Comparison of ENCODE assay signal across 8 mouse cellular contexts in the genomic region with DNA sequence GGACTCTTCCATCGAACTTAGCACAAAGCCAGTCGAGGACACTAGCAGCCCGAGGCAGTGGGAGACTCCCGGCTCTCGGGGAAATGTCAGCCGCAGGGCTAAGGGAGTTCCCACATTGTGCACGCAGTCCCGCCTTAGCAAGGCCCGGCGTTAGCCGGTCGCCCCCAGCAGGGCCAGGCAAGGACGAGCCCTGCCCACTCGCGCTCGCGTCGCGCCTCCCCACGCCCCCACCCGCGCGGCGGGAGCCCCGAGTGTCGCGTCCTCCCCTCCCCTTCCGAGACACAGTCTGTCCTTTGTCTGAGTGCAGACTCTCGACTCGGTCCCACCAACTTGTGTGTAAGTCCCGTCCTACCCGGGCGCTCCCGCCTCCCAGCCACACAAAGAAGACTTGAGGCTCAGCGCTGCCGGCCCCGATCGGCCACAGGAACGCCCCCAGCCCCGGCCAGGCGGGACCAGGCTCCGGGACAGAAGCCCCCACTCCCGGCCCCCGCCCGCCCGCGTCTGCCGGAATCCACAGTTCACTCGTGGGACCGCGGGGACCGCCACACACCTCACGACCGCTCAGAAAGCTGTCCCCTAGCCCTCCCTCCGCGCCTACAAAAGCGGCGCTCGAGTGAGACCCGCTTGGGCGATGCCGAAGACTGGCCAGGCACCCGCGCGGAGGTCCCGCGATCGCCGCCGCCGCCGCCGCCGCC. TPM values are rescaled to one million over a fixed set of nuclear protein-coding genes. Genes with fewer than 3 reads are reported as not detected.
DNase-seq lines count a peak whose midpoint lies in the region; ATAC-seq and TF ChIP-seq lines count a peak whose summit lies in the region.

No protein-coding gene starts in this region.

- H3K27ac ChIP-seq in heart, embryonic 11.5 days (ENCODE audit: low read depth, low read length) = peak overlapping the region; percentile 96
- H3K27ac ChIP-seq in kidney, postnatal 0 days = peak overlapping the region; percentile 97
- H3K27ac ChIP-seq in liver, embryonic 11.5 days (ENCODE audit: low read depth, low read length) = peak overlapping the region; percentile 95

- H3K36me3 ChIP-seq in heart, embryonic 11.5 days (ENCODE audit: control insufficient read depth, insufficient read depth, low read length) = no peaks in the 10 kb centered on the region
- H3K36me3 ChIP-seq in kidney, postnatal 0 days (ENCODE audit: insufficient read depth, low read length) = no peaks in the 10 kb centered on the region
- H3K36me3 ChIP-seq in liver, embryonic 11.5 days (ENCODE audit: control insufficient read depth, insufficient read depth, low read length) = no peaks in the 10 kb centered on the region
- no peaks in the 10 kb centered on the region for H3K36me3 ChIP-seq in myocyte (ENCODE audit: control insufficient read depth, insufficient read depth)
- no peaks in the 10 kb centered on the region for H3K36me3 ChIP-seq in splenic B cell, adult 2 months (ENCODE audit: control insufficient read depth, insufficient read depth, low read length, poor library complexity, severe bottlenecking)

- H3K4me3 ChIP-seq in heart, embryonic 11.5 days (ENCODE audit: low read depth, low read length) = peak overlapping the region; percentile 72
- peak overlapping the region; percentile 77 for H3K4me3 ChIP-seq in kidney, postnatal 0 days (replicated peaks; ENCODE audit: low read depth, low read length)
- peak overlapping the region; percentile 82 for H3K4me3 ChIP-seq in liver, embryonic 11.5 days (ENCODE audit: low read depth, low read length)
- H3K4me3 ChIP-seq in myocyte = peak overlapping the region; percentile 66

- peak; percentile 25 for TF ChIP-seq POLR2A in myocyte (IDR thresholded peaks at IDR 0.05; ENCODE audit: insufficient read length, low read depth)

- peak; percentile 62 for ATAC-seq in erythroblast, adult 5-6 weeks (replicated peaks; ENCODE audit: low FRiP score, poor library complexity, severe bottlenecking)
- ATAC-seq in heart, embryonic 11.5 days (replicated peaks; ENCODE audit: insufficient number of reproducible peaks, low FRiP score, low TSS enrichment) = peak; percentile 58
- peak; percentile 71 for ATAC-seq in kidney, postnatal 0 days (replicated peaks; ENCODE audit: low FRiP score, low read depth)
- ATAC-seq in liver, embryonic 11.5 days (replicated peaks; ENCODE audit: low FRiP score) = peak; percentile 55

- DNase-seq in A20 (ENCODE audit: low read depth, low spot score) = peak; percentile 73
- peak; percentile 83 for DNase-seq in brain, adult 2 months (ENCODE audit: low read depth, low spot score)
- peak; percentile 79 for DNase-seq in kidney, postnatal 0 days (ENCODE audit: low spot score)
- DNase-seq in liver, embryonic 11.5 days (ENCODE audit: low spot score) = peak; percentile 82
- DNase-seq in splenic B cell, adult 2 months (ENCODE audit: low read depth, low spot score) = peak; percentile 75

- H3K79me2 ChIP-seq in myocyte (ENCODE audit: control insufficient read depth, insufficient read depth) = peaks cover 48% of the 10 kb centered on the region

- H3ac ChIP-seq in myocyte (ENCODE audit: control insufficient read depth, insufficient read length) = peak overlapping the region; percentile 60

- H3K9me3 ChIP-seq in heart, embryonic 11.5 days (replicated peaks; ENCODE audit: control insufficient read depth, low read length) = no peaks in the 10 kb centered on the region
- no peaks in the 10 kb centered on the region for H3K9me3 ChIP-seq in kidney, postnatal 0 days (replicated peaks; ENCODE audit: low read length)
- no peaks in the 10 kb centered on the region for H3K9me3 ChIP-seq in liver, embryonic 11.5 days (ENCODE audit: control insufficient read depth, low read length)

- H3K27me3 ChIP-seq in heart, embryonic 11.5 days (ENCODE audit: control insufficient read depth, insufficient read depth, low read length) = no peaks in the 10 kb centered on the region
- H3K27me3 ChIP-seq in kidney, postnatal 0 days (ENCODE audit: insufficient read depth, low read length) = no peaks in the 10 kb centered on the region
- H3K27me3 ChIP-seq in liver, embryonic 11.5 days (replicated peaks; ENCODE audit: control insufficient read depth, insufficient read depth, low read length) = no peaks in the 10 kb centered on the region
- no peaks in the 10 kb centered on the region for H3K27me3 ChIP-seq in myocyte (ENCODE audit: control insufficient read depth, insufficient read depth, insufficient read length)
- H3K27me3 ChIP-seq in splenic B cell, adult 2 months (ENCODE audit: control insufficient read depth, insufficient read depth, low read length, poor library complexity, severe bottlenecking) = no peaks in the 10 kb centered on the region

- under 1% methylated on average over 61 of the region's 74 CpGs for WGBS in heart, embryonic 11.5 days (ENCODE audit: insufficient replicate concordance)
- under 1% methylated on average over 72 of the region's 74 CpGs for WGBS in kidney, postnatal 0 days
- WGBS in liver, embryonic 11.5 days = under 1% methylated on average over 65 of the region's 74 CpGs

- no peak for TF ChIP-seq CTCF in kidney, postnatal 0 days (IDR thresholded peaks at IDR 0.05; ENCODE audit: low read depth)

- H3K9ac ChIP-seq in heart, embryonic 11.5 days (ENCODE audit: low read depth, low read length) = peak overlapping the region; percentile 89
- peak overlapping the region; percentile 89 for H3K9ac ChIP-seq in kidney, postnatal 0 days (ENCODE audit: low read depth, low read length)
- H3K9ac ChIP-seq in liver, embryonic 11.5 days (ENCODE audit: low read depth, low read length) = peak overlapping the region; percentile 95

- H3K4me2 ChIP-seq in heart, embryonic 11.5 days = peak overlapping the region; percentile 80
- H3K4me2 ChIP-seq in kidney, postnatal 0 days (ENCODE audit: low read length) = peak overlapping the region; percentile 82
- H3K4me2 ChIP-seq in liver, embryonic 11.5 days = peak overlapping the region; percentile 89
- H3K4me2 ChIP-seq in myocyte (ENCODE audit: low read depth) = peak overlapping the region; percentile 69

- H3K4me1 ChIP-seq in heart, embryonic 11.5 days (ENCODE audit: control insufficient read depth, insufficient read depth, low read length) = no peaks in the 10 kb centered on the region
- no peaks in the 10 kb centered on the region for H3K4me1 ChIP-seq in kidney, postnatal 0 days (replicated peaks; ENCODE audit: insufficient read depth, low read length)
- H3K4me1 ChIP-seq in liver, embryonic 11.5 days (replicated peaks; ENCODE audit: control insufficient read depth, insufficient read depth, low read length) = peaks cover 3% of the 10 kb centered on the region; the same call in 1 of the 2 replicates

TF ChIP-seq in myocyte, 11 proteins besides CTCF, POLR2A, EP300 and RAD21:
- TF ChIP-seq POLR2AphosphoS2 (IDR thresholded peaks at IDR 0.05; ENCODE audit: insufficient read length, low read depth) = peak; percentile 51
- no peak for TF ChIP-seq USF1 (IDR thresholded peaks at IDR 0.05; ENCODE audit: low read depth)

RNA-seq across cellular contexts. Expression of gene Ezh2, which starts 0.9 kb away (rescaled TPM):
- total RNA-seq in erythroblast, adult 5-6 weeks (2015; ENCODE audit: low replicate concordance) = 107 and 136 TPM in 2 replicates
- 119 and 162 TPM in 2 replicates for total RNA-seq in erythroblast, adult 5-6 weeks (2017; ENCODE audit: low replicate concordance)
- polyA plus RNA-seq in heart, embryonic 11.5 days (2014; fragmentation: Nextera tagmentation; extraction: Ambion mirVana) = 60.2 and 66.7 TPM in 2 replicates
- 56.7 and 64.5 TPM in 2 replicates for polyA plus RNA-seq in kidney, postnatal 0 days (2015; fragmentation: Nextera tagmentation; extraction: Ambion mirVana)
- 81.6 and 82.3 TPM in 2 replicates for polyA plus RNA-seq in liver, embryonic 11.5 days (2014; fragmentation: Nextera tagmentation; extraction: Ambion mirVana)
- 19.3 TPM for polyA plus RNA-seq in myocyte (2012; fragmentation: generic; extraction: Trizol)

Comparison
In these comparisons a context has a peak if more than half of its experiments do, and no peak if none do; other contexts are left out.
1. Peak in every context shown above with its lines: DNase-seq, ATAC-seq, H3K4me3 ChIP-seq and H3K27ac ChIP-seq.